Mouse (Mus musculus) adipose tissue, adult 10 weeks (tissue): ENCODE measurements around the gene Mga. TPM values are rescaled to one million over a fixed set of nuclear protein-coding genes. Genes with fewer than 3 reads are reported as not detected.

Source experiments
- polyA plus RNA-seq: library from polyadenylated mRNA; stranded (reverse); fragments of 350-450 nt; fragmentation: Illumina TruSeq; extraction: RNeasy Lipid Tissue Mini Kit (QIAGEN cat#74804); gene quantifications from one replicate; pipeline ENCODE4 v1.2.3, GENCODE M21; 2014; ENCODE audit warnings: low read depth, low replicate concordance

Mga gene
- 21.2 TPM for polyA plus RNA-seq

DNA sequence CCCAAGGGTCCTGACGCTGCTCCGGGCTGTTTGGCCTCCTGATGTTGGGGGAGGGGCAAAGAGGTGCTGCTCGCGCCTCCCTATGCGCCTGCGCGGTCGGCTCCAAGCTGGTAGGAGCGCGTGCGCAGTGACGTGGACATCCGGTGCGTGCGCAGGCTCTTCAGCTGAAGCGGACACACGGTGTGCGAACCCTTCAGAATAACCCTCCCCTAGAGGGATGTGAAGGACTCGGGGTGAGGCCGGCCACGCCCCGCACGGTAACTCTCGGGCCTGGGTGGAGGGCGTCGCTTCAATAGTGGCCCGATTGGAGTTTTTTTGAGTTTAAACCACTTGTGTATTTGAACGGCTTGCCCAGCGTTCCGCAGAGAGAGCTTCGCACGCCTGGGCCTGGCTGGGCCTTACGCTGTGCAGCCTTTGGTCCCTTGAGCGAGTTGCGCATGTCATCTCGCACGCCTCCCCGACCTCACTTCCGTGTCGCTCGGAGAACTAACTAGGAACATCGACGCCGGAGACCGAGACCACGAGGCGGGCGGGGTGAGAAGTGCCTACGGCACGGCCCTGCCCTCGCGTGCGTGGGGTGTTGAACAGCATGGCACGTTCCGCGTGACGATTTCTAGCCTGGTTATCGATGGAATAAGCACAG is at the start of gene Mga:
TSS of gene Mga (plus strand) at position 139 of the 643 bp plus-strand sequence.

DNA sequence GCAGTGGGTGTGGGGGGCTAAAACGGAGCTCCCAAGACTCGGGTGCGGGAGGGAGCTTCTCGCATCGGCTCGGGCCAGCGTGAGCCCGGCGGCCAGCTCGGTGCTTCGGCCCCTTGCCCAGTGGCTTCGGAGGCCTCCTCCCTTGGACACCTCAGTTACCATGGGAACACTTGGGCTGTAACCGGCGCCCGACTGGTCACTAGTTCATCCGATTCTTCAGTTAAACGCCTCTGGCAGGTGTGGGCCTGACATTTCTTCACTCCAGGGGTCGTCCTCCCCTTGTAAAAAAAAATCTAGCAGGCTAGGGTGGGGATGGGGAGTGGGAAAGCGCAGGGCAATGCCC is 75.5 kb downstream of the Mga start, which contains the start of gene Mapkbp1:
TSS of gene Mapkbp1 (plus strand) at position 163 of the 343 bp plus-strand sequence.

Other genes starting within 250 kb of the Mga start
- gene Ndufaf1, start 234.4 kb upstream of the Mga start, polyA plus RNA-seq, result 22.2 TPM
- 21.3 TPM for gene Rtf1, start 222.2 kb upstream of the Mga start, polyA plus RNA-seq
- gene Itpka, start 154.9 kb upstream of the Mga start, polyA plus RNA-seq, result 2.2 TPM
- 0.12 TPM for gene Ltk, start 136.8 kb upstream of the Mga start, polyA plus RNA-seq
- 10.5 TPM for gene Rpap1, start 109.7 kb upstream of the Mga start, polyA plus RNA-seq
- 4.2 TPM for gene Tyro3, start 99.5 kb upstream of the Mga start, polyA plus RNA-seq
- gene Mapkbp1, start 75.5 kb downstream of the Mga start, polyA plus RNA-seq, result 28.3 TPM
- 7.0 TPM for gene Jmjd7, start 130.3 kb downstream of the Mga start, polyA plus RNA-seq
- gene Gm28042, start 130.3 kb downstream of the Mga start, polyA plus RNA-seq, result 2.1 TPM
- 2.6 TPM for gene Pla2g4b, start 136.2 kb downstream of the Mga start, polyA plus RNA-seq